Mouse (Mus musculus) cerebellum, adult 18-20 months (tissue): ENCODE measurements at regions not wholly inside any gene's neighbourhood (a gene's known extent, or its start where the extent isn't known, plus 50 kb on each side); places are given as distances from the start of the nearest gene placed in this dataset.
A peak's percentile ranks its signal among the peaks of the same experiment; 100 is the strongest.

ENCODE experiments used
- DNase-seq, 2 experiments: peaks; one replicate each; pipeline ENCODE4 v3.0.0; 2021

DNA sequence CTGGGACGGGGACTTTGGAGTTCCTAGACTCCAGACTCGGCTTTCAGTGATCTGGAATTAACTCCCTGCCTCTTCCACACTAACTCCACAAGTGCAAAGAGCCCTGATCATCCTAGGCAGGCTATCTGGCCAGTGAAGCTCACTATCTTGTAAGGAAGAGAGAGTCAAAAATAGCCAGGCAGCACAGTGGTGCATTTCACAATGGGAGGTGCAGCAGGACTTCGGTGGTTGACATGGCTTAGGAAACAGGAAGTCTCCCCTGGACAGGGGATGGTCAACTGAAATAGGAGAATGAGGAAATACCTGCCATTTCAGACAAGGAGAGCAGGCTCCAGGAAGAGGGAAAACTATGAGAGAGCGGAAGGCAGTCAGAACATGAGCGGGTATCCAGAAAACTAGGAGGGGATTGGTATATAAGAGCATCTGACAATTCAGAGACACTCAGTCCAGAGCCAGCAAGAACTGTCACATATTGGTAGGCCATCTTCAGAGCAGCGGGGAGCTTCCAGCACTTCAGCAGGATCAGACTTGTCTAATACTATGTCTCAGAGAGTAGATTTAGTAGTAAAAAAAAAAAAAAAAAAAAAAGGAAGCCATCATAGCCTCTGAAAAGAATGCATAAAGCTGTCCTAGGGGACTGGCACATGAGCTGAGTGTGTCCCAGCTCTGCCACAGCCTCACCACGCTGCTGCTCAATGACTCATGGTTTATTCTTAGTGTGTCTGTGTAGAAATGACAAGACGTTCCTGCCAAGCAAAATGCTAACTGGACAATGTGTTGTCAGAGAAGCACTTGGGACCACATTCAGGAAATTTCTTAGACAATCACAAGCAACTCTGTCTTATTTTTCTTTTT is 184.5 kb upstream of the Cpeb2 start:
- DNase-seq = peak; percentile 46 to 61

DNA sequence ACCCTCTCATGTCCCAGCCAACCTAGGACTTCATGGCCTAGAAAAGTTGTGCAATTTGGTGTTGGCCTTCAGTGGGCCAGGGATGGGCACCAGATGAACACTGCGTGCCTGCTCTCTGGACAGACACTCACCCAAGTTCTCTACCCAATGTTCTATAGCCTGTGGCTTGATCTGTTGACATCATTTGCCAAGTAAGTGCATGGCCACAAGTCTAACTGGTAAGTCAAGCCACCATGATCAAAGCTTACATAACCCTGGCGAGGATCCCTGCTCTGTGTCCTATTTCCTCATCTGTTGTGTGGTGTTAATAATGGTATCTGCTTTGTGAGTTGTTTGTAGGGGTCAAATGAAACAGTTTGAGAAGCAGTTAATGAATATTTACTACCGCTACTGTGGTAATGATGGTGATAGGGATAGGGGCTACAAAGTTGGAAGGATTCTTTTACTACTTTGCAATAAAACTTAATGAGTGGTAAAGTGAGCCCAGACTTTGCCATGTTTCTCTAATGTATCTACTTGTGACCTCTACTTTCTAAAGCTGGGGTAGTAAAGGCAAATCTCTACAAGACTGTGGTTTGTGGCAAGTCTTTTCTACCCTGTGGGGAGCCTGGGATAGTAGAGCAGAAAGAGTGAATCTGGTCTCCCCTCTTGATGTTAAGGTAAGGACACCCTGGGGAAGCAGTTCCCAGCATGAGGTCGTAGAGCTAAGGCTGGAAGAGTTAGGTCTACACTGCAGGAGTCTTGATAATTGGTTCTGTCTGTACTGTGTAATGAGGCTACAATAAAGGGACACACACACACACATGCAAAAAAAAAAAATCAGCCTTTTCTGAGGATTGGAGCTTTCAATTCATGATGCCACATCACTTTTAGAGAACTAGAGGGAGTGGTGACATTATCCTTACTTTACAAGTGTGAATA is 183.3 kb upstream of the Cpeb2 start:
- DNase-seq = peak in 1 of 2 experiments; percentile 14

GRCm38 (mm10) chr5:43050961-43051517 is 181.9 kb upstream of the Cpeb2 start:
- peak; percentile 79 to 84 for DNase-seq

- no peak for DNase-seq
Measured at GRCm38 (mm10) chr5:43052668-43053067, 180.3 kb upstream of the Cpeb2 start.

DNA sequence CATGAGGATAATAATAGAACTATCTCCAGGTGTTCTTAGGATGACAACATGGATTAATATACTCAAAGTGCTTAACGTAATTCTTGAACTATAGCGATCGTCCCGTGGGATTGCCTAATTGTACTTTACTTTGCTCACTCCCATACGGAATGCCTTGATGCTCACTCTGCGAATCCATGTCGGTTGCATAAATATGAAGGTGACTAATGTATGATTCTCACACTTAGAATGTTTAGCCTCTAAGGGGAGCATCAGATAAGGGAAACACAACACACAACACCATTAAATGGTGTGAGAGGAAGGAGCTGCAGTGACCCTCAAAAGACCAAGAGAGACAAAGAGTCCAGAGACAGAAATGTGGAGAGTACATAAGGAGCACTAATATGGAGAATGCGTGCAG is 178.4 kb upstream of the Cpeb2 start:
- no peak for DNase-seq

DNA sequence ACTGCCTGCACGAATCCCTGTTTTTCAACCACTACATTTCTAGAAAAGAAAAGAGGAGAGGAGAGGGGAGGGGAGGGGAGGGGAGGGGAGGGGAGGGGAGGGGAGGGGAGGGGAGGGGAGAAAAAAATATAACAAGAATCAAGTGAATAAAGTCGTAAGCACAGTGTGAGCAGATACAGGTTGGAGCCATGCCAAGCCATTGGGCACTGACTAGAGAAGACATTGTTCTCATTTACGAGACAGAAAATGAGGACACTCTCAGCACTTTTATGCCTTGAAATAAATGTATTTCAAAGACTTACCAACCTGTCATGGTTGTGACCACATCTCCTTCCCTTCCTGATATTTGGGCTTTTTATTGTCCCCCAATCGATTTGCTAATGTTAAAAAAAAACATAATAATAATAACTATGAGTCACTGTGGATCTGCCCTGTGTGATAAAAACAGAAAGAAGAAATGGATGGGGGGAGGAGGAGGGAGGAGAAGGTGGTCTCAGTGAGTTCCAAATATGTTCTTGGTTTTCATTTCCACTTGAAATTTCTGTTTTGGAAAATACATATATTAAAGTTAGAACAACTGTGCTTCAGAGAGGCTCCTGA is 177.8 kb upstream of the Cpeb2 start:
- peak; percentile 36 to 46 for DNase-seq

DNA sequence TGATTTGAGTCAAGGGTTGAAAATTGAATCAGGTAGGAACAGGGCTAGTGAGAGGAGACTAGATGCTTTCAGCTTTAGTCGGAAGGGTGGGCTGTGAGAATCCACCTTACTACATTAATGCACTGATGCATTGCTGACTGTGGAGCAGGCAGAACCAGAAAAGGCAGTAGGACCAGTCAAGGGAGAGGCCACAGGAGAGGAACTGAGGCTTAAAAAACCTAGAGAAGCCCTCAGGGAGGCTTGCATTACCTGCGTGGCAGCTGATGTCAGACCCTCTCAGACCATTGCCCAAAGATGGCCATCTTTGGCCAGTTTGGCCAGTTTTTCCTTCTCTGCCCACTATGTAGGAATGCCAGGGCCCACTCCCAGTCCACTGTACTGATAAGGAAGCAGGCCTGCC is 176.5 kb upstream of the Cpeb2 start:
- DNase-seq = no peak

DNA sequence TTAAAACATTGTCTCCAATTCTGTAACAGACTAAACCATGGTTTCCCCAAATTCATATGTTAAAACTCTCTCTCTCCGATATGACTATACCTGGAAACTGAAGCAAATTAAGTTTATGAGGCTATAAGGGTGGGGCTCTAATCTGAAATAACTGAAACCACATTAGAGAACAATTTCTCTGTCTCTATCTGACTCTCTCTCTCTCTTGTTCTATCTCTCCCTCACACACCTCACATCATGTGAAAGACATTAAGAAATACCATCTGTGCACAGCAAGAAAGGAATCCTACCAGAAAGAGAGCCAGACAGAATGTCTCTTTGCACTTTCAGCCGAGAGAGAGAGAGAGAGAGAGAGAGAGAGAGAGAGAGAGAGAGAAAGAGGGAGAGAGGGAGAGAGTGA is 171.7 kb upstream of the Cpeb2 start:
- no peak for DNase-seq

DNA sequence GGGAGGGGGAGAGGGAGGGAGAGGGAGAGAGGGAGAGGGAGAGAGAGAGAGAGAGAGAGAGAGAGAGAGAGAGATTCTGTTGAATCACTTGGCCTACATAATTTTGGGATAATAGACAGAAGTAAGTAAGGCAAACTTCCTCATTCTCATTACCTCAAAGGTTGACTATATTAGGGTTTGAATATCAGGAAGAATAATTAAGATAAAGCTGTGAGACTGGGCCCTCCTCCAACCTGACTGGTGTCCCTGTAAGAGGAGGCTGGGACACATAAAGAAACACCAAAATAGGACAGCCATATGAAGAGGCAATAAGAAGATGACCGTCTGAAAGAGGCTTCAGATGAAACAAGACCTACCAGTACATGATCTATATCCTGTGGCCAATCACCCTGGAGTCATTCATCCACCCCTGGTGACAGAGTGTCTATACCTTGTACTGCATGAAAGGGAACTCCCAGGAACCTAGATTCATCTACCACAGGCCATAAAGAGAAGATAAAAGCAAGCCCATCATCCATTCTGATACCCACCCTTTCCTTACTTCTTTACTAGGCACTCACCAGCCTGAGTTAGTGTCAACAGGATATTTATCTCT is 171.1 kb upstream of the Cpeb2 start:
- no peak for DNase-seq

DNA sequence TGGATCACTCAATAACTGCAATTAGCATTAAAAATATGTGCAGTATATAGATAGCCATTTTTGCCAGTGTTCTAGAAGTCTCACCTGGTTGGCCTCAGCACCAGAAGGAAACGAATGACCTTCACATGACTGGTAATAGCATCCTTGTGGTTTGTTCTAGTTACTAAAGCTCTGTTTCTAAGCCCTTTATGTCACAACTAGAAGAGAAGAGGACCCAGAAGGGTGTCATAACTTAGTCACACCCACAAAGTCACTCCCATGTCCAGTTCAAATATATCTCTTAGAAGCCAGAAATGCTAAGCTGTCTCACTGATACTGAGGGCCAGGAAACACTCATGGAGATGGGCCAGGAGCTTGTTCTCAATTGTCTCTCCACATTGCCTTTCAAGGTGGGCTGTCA is 170.5 kb upstream of the Cpeb2 start:
- no peak for DNase-seq

GRCm38 (mm10) chr5:43063386-43063785 is 169.6 kb upstream of the Cpeb2 start:
- DNase-seq = no peak

GRCm38 (mm10) chr5:43071541-43071940 is 161.4 kb upstream of the Cpeb2 start:
- DNase-seq = no peak

DNA sequence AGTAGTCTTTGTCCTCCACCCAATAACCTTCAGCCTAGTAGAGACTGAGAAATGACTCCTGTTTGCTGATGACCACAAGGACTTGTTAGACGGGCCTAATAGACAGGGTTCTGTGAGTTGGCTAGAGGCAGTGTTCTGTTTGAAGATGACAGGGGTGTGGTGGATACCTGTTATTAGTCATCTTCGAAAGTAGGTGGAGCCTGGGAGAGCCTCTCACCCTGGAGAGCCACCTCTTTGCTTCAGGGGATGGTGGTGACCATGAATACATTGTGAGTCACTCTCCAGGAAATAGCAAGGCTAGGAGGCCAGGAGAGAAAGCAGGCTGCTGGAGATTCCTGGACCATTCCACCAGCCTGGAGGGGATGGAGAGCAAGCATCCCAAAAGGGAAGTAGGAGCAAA is 160.6 kb upstream of the Cpeb2 start:
- no peak for DNase-seq

- DNase-seq = no peak
Measured at GRCm38 (mm10) chr5:43074536-43074935, 158.4 kb upstream of the Cpeb2 start.

DNA sequence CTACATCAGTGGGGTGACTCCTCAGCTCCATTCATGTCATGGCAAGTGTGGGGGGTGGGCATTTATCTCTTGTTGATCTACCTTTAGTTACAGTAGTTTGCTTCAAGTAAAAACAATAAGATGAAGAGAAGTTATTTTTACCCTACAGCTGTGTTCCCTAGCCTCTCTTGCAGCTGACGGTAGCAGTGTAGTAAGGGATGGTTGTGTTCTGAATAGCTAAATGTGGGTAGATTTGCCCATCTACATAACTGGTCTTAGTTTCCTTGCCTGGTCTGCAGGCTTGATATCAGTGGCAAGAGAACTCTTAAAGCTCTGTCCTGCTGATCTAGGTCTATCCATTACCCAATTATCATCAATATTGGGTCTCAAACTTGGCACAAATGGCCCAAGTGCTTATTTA is 152.7 kb upstream of the Cpeb2 start:
- DNase-seq = no peak

GRCm38 (mm10) chr5:43081561-43082534 is 151.1 kb upstream of the Cpeb2 start:
- no peak for DNase-seq

DNA sequence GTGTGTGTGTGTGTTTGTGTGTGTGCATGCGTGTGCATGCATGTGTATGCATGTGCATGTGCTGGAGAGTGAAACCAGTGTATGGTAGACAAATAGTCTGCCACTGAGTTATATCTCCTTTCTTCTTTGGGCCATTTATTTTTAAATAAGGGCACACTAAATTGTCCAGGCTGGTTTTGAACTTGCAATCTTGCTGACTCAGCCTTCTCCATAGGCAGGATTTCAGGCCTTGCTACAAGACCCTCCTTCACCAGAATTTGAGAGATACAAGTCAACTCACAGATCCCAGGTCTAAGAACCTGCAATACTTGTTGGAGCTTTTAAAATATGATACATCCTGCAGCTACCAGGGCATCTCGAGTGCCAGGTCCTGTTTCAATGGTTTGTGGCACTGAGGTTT is 145.9 kb upstream of the Cpeb2 start:
- no peak for DNase-seq

DNA sequence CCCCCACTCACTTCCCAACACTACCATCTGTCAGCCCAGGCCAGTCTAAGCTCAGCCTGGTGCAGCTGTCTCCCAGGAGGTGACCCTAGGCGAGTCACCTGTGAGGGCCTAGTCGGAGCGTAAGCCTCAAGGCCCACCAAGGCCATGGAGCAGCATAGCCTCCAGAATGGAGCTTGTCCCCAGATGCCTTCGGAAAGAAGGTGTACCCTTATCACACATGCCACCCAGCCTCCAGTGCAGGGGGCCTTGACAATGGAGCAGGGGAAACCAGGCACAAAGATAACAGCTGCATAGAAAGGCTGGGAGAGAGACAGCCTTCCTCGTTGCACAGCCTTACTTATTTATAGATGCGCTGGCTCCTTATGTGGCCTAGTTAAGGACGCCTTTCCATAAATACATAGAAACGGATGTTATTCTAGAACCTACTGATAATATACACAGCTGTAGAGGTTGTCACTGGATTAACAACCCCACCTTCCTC is 145.0 kb upstream of the Cpeb2 start:
- DNase-seq = no peak

GRCm38 (mm10) chr5:43088650-43089397 is 144.1 kb upstream of the Cpeb2 start:
- no peak for DNase-seq

DNA sequence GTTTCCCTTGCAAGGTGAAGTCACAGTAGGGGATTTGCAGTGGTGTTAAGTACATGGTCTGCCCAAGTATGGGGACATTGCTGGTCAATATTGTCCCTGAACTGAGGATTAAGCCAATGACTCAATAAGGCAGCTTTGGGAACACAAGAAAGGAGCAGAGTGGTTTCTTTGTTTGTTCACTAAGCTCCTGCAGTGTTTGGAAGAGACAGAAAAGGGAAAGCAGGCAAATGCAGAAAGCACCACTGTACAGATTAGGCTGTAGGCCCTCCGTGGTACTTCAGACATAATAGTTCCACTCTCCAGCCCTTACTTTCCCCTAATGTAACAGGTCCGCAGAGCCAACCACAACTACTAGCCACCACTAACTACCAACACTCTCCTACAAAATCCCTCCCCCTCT is 143.5 kb upstream of the Cpeb2 start:
- no peak for DNase-seq

- peak in 1 of 2 experiments; percentile 19 for DNase-seq
Measured at GRCm38 (mm10) chr5:43089941-43090340, 143.0 kb upstream of the Cpeb2 start.
